Mouse (Mus musculus): ENCODE data around the gene Pan3. TPM values are rescaled to one million over a fixed set of nuclear protein-coding genes. Genes with fewer than 3 reads are reported as not detected.

Gene Pan3
- total and polyA plus RNA-seq, 3 experiments: 60.6 to 61.5 TPM; not detected in 1

- H3K4me1 ChIP-seq (ENCODE audit: control insufficient read depth in 1 of 2, insufficient read depth in 2 of 2, low read length in 2 of 2): no peaks in the 10 kb centered on the region
- H3K27ac ChIP-seq (ENCODE audit: control insufficient read depth, low read depth, low read length): no peak overlapping the region
- H3K4me3 ChIP-seq (ENCODE audit: control insufficient read depth in 1 of 2, insufficient read depth in 1 of 2, low read depth in 2 of 2, low read length in 2 of 2): no peak overlapping the region
- H3K36me3 ChIP-seq (ENCODE audit: control insufficient read depth in 1 of 2, insufficient read depth in 2 of 2, low read length in 2 of 2): peaks cover 0 to 30% of the 10 kb centered on the region in 2 experiments; a peak in 2 of 4 replicates
- TF ChIP-seq GATA1 (IDR thresholded peaks at IDR 0.05; ENCODE audit: low read depth, low read length): no peak
- TF ChIP-seq SIN3A (IDR thresholded peaks at IDR 0.05; ENCODE audit: low read length): no peak
- TF ChIP-seq CTCF (IDR thresholded peaks at IDR 0.05 in 2 of 3, conservative IDR thresholded peaks at IDR 0.05 in 1 of 3; ENCODE audit: control insufficient read depth in 1 of 3, insufficient read depth in 1 of 3, low read depth in 2 of 3, low read length in 3 of 3, poor library complexity in 1 of 3, severe bottlenecking in 1 of 3): no peak
- no peak for TF ChIP-seq ETS1 (IDR thresholded peaks at IDR 0.05; ENCODE audit: low read depth, low read length)
- TF ChIP-seq MYC (IDR thresholded peaks at IDR 0.05; ENCODE audit: low read depth, low read length): no peak
- TF ChIP-seq BHLHE40 (IDR thresholded peaks at IDR 0.05; ENCODE audit: borderline replicate concordance, low read depth, low read length): no peak
- TF ChIP-seq HCFC1 (IDR thresholded peaks at IDR 0.05; ENCODE audit: low read depth, low read length): no peak
- no peak for TF ChIP-seq CHD2 (IDR thresholded peaks at IDR 0.05; ENCODE audit: low read length)
- TF ChIP-seq MEF2A (IDR thresholded peaks at IDR 0.05; ENCODE audit: extremely low read depth, insufficient replicate concordance, low read depth, low read length, poor library complexity, severe bottlenecking): no peak
- TF ChIP-seq POLR2AphosphoS2 (IDR thresholded peaks at IDR 0.05; ENCODE audit: low read length): no peak
- no peak for TF ChIP-seq NELFE (IDR thresholded peaks at IDR 0.05; ENCODE audit: low read depth, low read length)
- no peak for TF ChIP-seq USF2 (IDR thresholded peaks at IDR 0.05; ENCODE audit: borderline replicate concordance in 1 of 2, insufficient read depth in 1 of 2, low read depth in 1 of 2, low read length in 2 of 2)
- no peak for TF ChIP-seq MXI1 (IDR thresholded peaks at IDR 0.05; ENCODE audit: low read depth, low read length)
- no peak for TF ChIP-seq UBTF (IDR thresholded peaks at IDR 0.05; ENCODE audit: borderline replicate concordance, insufficient read depth, low read depth, low read length)
- H3K9me3 ChIP-seq (replicated peaks; ENCODE audit: insufficient read depth, low read length): no peaks in the 10 kb centered on the region
- no peaks in the 10 kb centered on the region for H3K79me2 ChIP-seq (ENCODE audit: control insufficient read depth, insufficient read depth, low read length, poor library complexity)
- no peak overlapping the region for H3K9ac ChIP-seq (ENCODE audit: control insufficient read depth, low read depth, low read length, poor library complexity, severe bottlenecking)
- no peak for DNase-seq (ENCODE audit: low read depth, low spot score)
- no peaks in the 10 kb centered on the region for H3K27me3 ChIP-seq (ENCODE audit: control insufficient read depth in 1 of 2, insufficient read depth in 2 of 2, low read length in 2 of 2)
Measured at GRCm38 (mm10) chr5:147539409-147539808, 109.4 kb downstream of the Pan3 start.

- Histone ChIP-seq H3K36me3 (ENCODE audit: control insufficient read depth in 1 of 2, insufficient read depth in 2 of 2, low read length in 2 of 2) (peaks cover 0 to 28% of the 10 kb centered on the region in 2 experiments; a peak in 2 of 4 replicates), H3K4me3 (ENCODE audit: control insufficient read depth in 1 of 2, insufficient read depth in 1 of 2, low read depth in 2 of 2, low read length in 2 of 2) (no peak overlapping the region), H3K9ac (ENCODE audit: control insufficient read depth, low read depth, low read length, poor library complexity, severe bottlenecking) (no peak overlapping the region), H3K9me3 (replicated peaks; ENCODE audit: insufficient read depth, low read length) (no peaks in the 10 kb centered on the region), H3K79me2 (ENCODE audit: control insufficient read depth, insufficient read depth, low read length, poor library complexity) (no peaks in the 10 kb centered on the region), H3K4me1 (ENCODE audit: control insufficient read depth in 1 of 2, insufficient read depth in 2 of 2, low read length in 2 of 2) (no peaks in the 10 kb centered on the region), H3K27ac (ENCODE audit: control insufficient read depth, low read depth, low read length) (no peak overlapping the region), H3K27me3 (ENCODE audit: control insufficient read depth in 1 of 2, insufficient read depth in 2 of 2, low read length in 2 of 2) (no peaks in the 10 kb centered on the region)
- DNase-seq (ENCODE audit: low read depth, low spot score): no peak
- TF ChIP-seq CHD2 (IDR thresholded peaks at IDR 0.05; ENCODE audit: low read length) (no peak), TCF12 (IDR thresholded peaks at IDR 0.05; ENCODE audit: low read depth, low read length) (no peak), RAD21 (IDR thresholded peaks at IDR 0.05; ENCODE audit: low read depth, low read length) (no peak), NRF1 (IDR thresholded peaks at IDR 0.05; ENCODE audit: insufficient read depth, low read depth, low read length, poor library complexity, severe bottlenecking) (no peak), MYB (IDR thresholded peaks at IDR 0.05; ENCODE audit: low read depth, low read length) (no peak), POLR2AphosphoS2 (IDR thresholded peaks at IDR 0.05; ENCODE audit: low read length) (no peak), USF2 (IDR thresholded peaks at IDR 0.05; ENCODE audit: borderline replicate concordance in 1 of 2, insufficient read depth in 1 of 2, low read depth in 1 of 2, low read length in 2 of 2) (no peak)
Measured at GRCm38 (mm10) chr5:147539815-147540214, 109.9 kb downstream of the Pan3 start.
